Mouse (Mus musculus): ENCODE measurements around the gene Samd14.

The Samd14 gene

DNA sequence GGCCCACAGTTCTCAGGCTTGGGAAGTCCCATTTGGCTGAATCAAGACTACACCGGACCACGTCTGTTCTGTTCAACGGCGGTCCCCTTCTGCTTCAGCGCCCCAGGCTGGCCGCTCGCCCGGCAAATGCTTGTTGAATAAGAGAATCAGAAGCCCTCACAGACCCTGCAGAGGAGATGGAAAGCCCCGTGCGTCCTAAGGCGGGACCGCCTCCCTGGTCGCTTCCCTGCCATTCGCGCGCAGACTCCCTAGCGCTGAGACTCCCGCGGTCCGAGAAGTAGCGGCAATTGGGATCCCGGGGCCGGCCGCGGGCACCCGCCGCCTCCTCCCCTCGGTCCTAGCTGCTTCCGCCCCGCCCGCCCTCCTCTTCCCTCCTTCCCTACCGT is at the start of gene Samd14:
Gene Samd14 (plus strand): TSS at position 251 of the 386 bp plus-strand sequence.
- in situ Hi-C loops (cut with MboI; ENCODE audit: low pct_unique_long_range_greater_than_20kb in 1 of 2, low sequenced_read_pairs in 2 of 2, unreplicated experiment in 1 of 2): no loop called here

DNA sequence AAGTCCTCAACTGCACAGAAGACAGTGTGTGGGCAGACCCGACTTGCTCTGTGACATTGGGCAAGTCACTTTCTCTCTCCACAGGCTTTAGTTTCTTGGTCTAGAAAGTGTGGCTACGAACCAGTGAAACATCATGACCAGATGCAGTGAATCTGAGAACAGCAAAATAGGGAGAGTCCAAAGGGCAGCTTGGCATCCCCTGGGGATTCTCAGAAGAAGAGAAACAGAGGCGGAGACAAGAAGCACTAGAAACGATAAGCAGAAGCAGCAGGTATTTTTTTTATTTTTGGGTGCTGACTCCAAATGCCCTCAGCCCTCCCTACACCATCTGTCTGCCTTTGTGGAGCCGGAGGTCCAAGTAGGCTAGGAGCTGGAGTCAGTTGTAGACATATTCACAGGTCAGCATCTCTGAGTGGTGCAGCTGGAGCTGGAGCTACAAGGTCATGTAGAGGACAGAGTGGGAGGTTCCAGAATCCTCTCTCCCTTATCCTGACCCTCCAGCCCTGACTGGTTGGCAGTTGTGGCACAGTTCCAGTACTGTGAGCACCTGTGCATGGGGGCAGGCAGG is 47.1 kb upstream of the Samd14 start:
- in situ Hi-C loops (cut with MboI; ENCODE audit: low pct_unique_long_range_greater_than_20kb in 1 of 2, low sequenced_read_pairs in 2 of 2, unreplicated experiment in 1 of 2): no loop called here

GRCm38 (mm10) chr11:94967419-94967818 is 42.3 kb upstream of the Samd14 start, which contains the start of gene Hils1:
TSS of gene Hils1 (plus strand) at chr11:94967593.
- in situ Hi-C loops (cut with MboI; ENCODE audit: low pct_unique_long_range_greater_than_20kb in 1 of 2, low sequenced_read_pairs in 2 of 2, unreplicated experiment in 1 of 2): no loop called here

DNA sequence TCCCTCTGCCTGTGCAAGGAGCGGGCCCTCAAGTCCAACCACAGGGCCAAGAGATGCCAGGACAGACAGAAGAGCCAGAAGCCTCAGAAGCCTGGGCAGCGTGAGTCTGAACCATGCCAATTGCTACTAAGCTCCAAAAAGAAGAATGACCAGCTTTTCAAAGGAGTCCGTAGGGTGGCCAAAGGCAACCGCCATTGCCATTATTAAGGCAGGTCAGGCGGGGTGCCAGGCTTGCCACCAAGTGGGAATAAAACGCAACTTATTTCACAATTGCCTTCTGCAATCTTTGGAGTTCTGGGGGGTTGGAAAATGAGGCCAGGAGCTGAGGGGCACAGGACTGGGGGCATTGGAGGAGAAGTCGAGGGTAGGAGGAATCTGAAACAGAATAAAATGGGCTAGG is 41.5 kb upstream of the Samd14 start:
- in situ Hi-C loops (cut with MboI; ENCODE audit: low pct_unique_long_range_greater_than_20kb in 1 of 2, low sequenced_read_pairs in 2 of 2, unreplicated experiment in 1 of 2): no loop called here

DNA sequence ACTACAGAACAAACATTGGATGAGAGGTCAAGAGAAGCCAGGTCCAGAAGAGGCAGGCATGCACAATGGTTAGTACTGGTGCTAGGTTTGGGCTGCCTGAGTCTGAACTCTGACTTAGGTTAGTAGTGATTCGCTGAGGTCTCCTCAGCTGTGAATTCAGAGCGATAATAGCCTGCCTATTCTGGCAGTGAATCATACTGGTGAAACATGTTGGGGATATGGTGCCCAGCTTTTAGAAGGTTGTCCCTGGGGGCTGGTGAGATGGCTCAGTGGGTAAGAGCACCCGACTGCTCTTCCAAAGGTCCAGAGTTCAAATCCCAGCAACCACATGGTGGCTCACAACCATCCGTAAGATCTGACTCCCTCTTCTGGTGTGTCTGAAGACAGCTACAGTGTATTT is 40.0 kb upstream of the Samd14 start:
- in situ Hi-C loops (cut with MboI; ENCODE audit: low pct_unique_long_range_greater_than_20kb in 1 of 2, low sequenced_read_pairs in 2 of 2, unreplicated experiment in 1 of 2): loop anchor here in 1 of 2 experiments (5.0 kb wide), 1 partner anchor 32 kb away; the partner anchor contains the start of gene Col1a1

DNA sequence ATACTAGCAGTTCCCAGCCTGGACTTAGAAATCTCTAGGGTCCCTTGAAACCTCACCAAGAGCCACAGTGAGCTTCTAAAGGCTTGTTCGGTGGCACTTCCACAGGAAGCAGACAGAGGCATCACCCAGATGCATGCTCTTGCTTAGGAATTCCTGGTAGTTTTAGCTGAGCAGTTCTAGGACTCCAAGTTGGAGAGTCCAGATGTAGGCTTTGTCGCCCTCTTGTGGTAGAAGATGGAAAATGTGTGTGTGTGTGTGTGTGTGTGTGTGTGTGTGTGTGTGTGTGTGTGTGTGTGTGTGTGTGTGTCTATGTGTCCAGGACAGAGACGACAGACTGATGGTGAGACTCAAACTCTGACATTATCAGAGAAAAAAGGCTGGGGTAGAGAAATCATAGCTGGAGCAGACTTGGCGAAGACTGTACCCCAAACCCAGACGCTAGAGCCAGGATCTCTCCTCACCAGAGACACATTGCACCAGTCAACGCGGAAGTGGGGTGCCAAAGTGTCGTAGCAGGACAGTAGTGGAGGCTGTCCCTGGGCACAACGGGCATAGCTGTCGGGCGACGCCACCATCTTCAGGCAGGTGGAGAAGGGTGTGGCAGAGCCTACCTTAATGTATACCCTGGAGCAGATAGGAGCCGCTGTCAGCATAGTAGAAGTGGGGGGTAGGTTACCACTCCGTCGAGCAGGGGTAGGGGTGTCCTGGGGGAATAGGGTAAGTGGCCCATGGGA is 39.3 kb upstream of the Samd14 start:
- in situ Hi-C loops (cut with MboI; ENCODE audit: low pct_unique_long_range_greater_than_20kb in 1 of 2, low sequenced_read_pairs in 2 of 2, unreplicated experiment in 1 of 2): loop anchor here in 1 of 2 experiments (5.0 kb wide), 1 partner anchor 33 kb away; the partner anchor contains the start of gene Col1a1

DNA sequence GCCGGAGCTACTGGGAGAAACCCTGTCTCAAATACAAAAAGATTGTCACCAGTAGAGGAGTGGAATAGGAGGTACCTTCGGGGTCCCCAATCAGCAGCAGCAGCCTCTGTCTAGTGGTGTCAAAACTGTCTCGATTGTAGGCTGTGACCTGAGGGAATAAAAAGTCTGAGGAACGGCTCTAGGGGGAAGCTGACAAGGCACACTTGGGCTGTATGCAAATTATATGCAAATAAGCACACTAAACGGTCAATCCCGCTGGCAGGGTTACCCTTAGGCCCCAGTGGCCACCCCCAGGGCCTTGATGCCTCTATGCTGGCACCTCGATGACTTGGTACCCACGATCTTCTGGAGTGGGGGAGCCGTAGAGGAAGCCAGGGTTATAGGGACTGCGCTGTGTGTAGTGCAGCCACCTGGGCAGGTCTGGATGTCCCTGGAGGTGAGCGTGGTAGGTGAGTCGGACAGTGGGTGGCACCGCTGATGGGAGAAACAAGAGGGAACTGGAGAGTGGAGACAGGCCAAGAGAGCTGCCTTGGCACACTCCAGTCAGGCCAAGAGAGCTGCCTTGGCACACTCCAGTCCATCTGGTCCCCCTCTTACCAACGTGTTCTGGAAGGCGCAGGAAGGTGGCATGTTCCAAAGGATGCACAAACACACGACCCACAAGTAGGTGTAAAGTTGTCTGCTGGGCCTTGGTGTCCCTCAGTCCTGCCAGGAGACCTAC is 37.6 kb upstream of the Samd14 start:
- in situ Hi-C loops (cut with MboI; ENCODE audit: low pct_unique_long_range_greater_than_20kb in 1 of 2, low sequenced_read_pairs in 2 of 2, unreplicated experiment in 1 of 2): loop anchor here in 1 of 2 experiments (5.0 kb wide), 1 partner anchor 35 kb away; the partner anchor contains the start of gene Col1a1

DNA sequence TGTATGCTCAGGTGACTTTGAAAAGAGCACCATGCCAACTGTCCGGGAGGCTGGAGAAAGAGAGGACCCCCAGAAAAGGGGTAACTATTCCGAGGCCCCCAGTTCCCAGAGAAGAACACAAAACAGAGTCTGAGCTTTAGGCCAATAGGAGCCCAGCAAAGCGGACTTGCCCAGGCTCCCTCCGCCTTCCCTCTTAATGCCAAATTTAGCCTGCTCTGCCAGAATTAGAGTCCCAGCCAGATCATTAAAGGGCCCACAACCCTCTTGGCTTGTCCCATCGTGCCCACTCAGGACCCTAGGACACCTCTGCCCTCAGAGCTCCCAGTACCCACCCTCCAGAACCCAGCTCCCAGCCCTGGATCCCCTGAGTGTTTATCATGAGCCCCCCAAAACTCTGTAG is 36.8 kb upstream of the Samd14 start:
- in situ Hi-C loops (cut with MboI; ENCODE audit: low pct_unique_long_range_greater_than_20kb in 1 of 2, low sequenced_read_pairs in 2 of 2, unreplicated experiment in 1 of 2): loop anchor here in 1 of 2 experiments (5.0 kb wide), 1 partner anchor 36 kb away; the partner anchor contains the start of gene Col1a1

DNA sequence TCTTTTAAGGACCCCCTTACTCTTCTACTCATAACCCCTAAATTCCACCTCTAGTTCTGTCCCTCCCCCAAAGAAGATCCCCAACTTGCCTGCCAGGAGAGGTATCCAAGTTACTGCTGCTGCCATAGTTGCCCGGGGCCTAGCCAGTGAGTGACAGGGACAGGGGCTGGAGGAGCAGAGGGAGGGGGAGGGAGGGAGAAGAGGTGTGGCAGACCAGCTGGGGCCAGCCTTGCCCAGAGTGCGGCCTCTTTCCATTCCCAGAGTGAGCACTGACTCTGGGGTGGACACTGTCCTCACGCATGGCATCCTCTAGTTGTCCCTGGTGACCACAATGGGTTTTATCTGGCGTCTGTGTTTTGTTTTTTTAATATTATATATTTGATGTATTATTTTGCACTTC is 36.4 kb upstream of the Samd14 start:
- in situ Hi-C loops (cut with MboI; ENCODE audit: low pct_unique_long_range_greater_than_20kb in 1 of 2, low sequenced_read_pairs in 2 of 2, unreplicated experiment in 1 of 2): loop anchor here in 1 of 2 experiments (5.0 kb wide), 1 partner anchor 36 kb away; the partner anchor contains the start of gene Col1a1

GRCm38 (mm10) chr11:94974951-94975350 is 34.7 kb upstream of the Samd14 start:
- in situ Hi-C loops (cut with MboI; ENCODE audit: low pct_unique_long_range_greater_than_20kb in 1 of 2, low sequenced_read_pairs in 2 of 2, unreplicated experiment in 1 of 2): loop anchor here in 1 of 2 experiments (5.0 kb wide), 1 partner anchor 38 kb away; the partner anchor contains the start of gene Col1a1

DNA sequence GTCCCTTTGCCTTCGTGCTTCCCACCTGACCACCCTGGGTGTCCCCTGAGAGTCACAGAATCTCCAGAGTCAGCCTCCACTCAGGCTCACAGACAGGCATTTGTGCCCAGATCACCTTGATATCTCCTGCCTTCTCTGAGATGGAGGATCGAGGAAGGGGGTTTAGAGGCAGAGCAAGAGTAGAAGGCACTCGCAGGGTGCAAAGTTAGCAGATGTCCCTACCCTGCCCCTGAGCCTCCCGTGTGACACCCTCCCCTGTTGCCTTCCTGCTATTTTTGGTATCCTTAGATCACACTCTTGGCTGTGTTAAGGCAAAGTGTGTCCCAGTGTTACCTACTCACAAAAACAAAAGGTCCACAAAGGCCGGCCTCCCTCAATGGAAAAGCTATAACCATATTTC is 33.5 kb upstream of the Samd14 start, which contains the start of gene Sgca:
Gene Sgca (minus strand): TSS at position 129 of the 400 bp plus-strand sequence.
- in situ Hi-C loops (cut with MboI; ENCODE audit: low pct_unique_long_range_greater_than_20kb in 1 of 2, low sequenced_read_pairs in 2 of 2, unreplicated experiment in 1 of 2): no loop called here

GRCm38 (mm10) chr11:94978178-94978915 is 31.3 kb upstream of the Samd14 start:
- in situ Hi-C loops (cut with MboI; ENCODE audit: low pct_unique_long_range_greater_than_20kb in 1 of 2, low sequenced_read_pairs in 2 of 2, unreplicated experiment in 1 of 2): no loop called here

- in situ Hi-C loops (cut with MboI; ENCODE audit: low pct_unique_long_range_greater_than_20kb in 1 of 2, low sequenced_read_pairs in 2 of 2, unreplicated experiment in 1 of 2): no loop called here
Observed at GRCm38 (mm10) chr11:94978947-94979346, 30.7 kb upstream of the Samd14 start.

GRCm38 (mm10) chr11:94979462-94980179 is 30.1 kb upstream of the Samd14 start:
- in situ Hi-C loops (cut with MboI; ENCODE audit: low pct_unique_long_range_greater_than_20kb in 1 of 2, low sequenced_read_pairs in 2 of 2, unreplicated experiment in 1 of 2): no loop called here

- in situ Hi-C loops (cut with MboI; ENCODE audit: low pct_unique_long_range_greater_than_20kb in 1 of 2, low sequenced_read_pairs in 2 of 2, unreplicated experiment in 1 of 2): no loop called here
Observed at GRCm38 (mm10) chr11:94985140-94985539, 24.5 kb upstream of the Samd14 start.

DNA sequence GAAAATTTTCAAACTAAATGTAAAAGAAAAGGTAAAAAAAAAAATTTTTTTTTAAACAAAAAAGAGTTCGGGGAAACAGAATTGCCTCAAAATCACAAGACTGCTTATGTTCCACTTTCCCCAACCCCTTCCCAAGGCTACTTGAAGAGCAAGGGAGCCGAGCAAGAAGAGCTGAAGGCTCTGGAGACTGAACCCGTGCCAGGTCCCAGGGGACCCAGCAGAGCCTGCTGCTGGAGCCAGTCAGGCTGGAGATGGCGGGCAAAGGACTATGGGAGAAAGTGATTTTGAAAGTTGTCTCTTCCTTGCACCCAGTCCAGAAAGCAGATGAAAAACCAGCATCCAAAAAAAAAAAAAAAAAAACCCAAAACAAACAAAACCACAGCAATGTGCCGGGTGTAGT is 23.9 kb upstream of the Samd14 start:
- in situ Hi-C loops (cut with MboI; ENCODE audit: low pct_unique_long_range_greater_than_20kb in 1 of 2, low sequenced_read_pairs in 2 of 2, unreplicated experiment in 1 of 2): no loop called here

DNA sequence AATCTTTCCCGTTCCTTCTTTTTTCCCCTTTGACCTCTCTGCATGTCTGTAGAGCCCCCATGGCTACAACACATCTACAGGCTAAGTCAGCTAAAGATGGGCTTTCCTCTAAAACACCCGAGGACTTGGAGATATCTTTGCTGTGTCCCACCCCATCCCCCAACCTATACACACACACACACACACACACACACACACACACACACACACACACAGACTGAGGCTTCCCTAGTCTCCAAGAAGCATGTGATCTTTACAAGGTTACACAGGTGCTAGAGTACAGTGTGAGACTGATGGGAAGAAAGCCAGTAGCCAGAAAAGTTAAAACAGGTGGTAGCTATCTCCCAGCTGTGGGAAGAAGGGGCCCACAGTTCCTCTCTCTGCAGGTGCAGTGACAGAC is 23.2 kb upstream of the Samd14 start:
- in situ Hi-C loops (cut with MboI; ENCODE audit: low pct_unique_long_range_greater_than_20kb in 1 of 2, low sequenced_read_pairs in 2 of 2, unreplicated experiment in 1 of 2): no loop called here

DNA sequence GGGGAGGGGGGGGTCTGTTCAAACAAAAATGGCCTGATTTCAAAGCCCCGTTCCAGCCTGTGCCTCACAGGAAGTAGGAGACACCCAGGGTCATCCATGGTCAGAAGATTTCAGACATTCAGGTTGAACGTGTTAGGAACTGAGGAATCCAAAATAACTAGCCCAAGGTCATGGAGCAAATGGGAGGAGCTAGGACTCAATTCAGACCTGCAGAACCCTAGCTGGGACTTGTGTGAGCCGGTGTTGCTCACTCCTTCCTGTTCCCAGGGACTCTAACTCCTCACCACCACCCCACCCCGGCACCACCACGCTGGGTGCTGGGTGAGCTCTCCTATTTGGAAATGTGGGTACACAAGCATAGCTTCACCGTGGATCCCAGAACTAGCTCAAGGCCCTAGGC is 22.3 kb upstream of the Samd14 start:
- in situ Hi-C loops (cut with MboI; ENCODE audit: low pct_unique_long_range_greater_than_20kb in 1 of 2, low sequenced_read_pairs in 2 of 2, unreplicated experiment in 1 of 2): no loop called here
